ENCODE assay signal across 24 mouse cellular contexts in the genomic region with DNA sequence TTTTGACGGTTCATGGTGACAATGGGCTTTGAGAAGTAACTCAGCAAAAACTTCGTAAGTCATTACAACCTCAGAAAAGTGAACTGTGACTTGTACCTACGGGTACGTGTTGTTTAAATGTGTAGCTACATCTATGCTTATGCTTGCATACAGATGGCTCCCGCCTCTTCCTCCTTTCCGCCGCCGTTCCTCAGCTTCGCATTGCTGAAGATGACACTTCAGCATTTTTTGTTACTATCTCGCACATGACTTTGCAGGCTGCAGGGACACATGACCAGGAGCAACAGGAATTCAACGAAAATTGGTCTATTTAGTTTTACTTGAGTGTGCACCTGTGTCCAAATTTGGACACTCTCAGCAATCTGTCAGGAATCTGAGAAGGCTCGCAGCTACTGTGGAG. TPM values are rescaled to one million over a fixed set of nuclear protein-coding genes. Genes with fewer than 3 reads are reported as not detected.
DNase-seq lines count a peak whose midpoint lies in the region; ATAC-seq lines count a peak whose summit lies in the region.
"Had no signal": no experiment of that assay in that cellular context is flagged by ENCODE, and none has a peak within 500 bp of the region (broad histone marks: within the 10 kb centered on the region; RNA-seq: fewer than 3 reads in every experiment).

No protein-coding gene starts in this region.

- no peak overlapping the region for H3K4me3 ChIP-seq in heart, embryonic 12.5 days
- no peak overlapping the region for H3K4me3 ChIP-seq in brown adipose tissue, adult 24 weeks (ENCODE audit: insufficient read depth, low read depth, low read length)
- H3K4me3 ChIP-seq in macrophage (ENCODE audit: inconsistent target): no peak overlapping the region
- H3K4me3 ChIP-seq in midbrain, embryonic 15.5 days: no peak overlapping the region
- H3K4me3 ChIP-seq: embryonic facial prominence, embryonic 12.5 days; embryonic facial prominence, embryonic 15.5 days; gastrocnemius, adult 2 months; heart, adult 2 months; heart, embryonic 15.5 days; hindbrain, embryonic 12.5 days; hindbrain, embryonic 15.5 days had no signal

- peaks cover 66% of the 10 kb centered on the region for H3K79me2 ChIP-seq in macrophage (ENCODE audit: inconsistent target)

- no peaks in the 10 kb centered on the region for H3K36me3 ChIP-seq in heart, embryonic 12.5 days
- H3K36me3 ChIP-seq in macrophage (ENCODE audit: inconsistent target): no peaks in the 10 kb centered on the region
- no peaks in the 10 kb centered on the region for H3K36me3 ChIP-seq in midbrain, embryonic 15.5 days (replicated peaks)
- H3K36me3 ChIP-seq: embryonic facial prominence, embryonic 12.5 days; embryonic facial prominence, embryonic 15.5 days; heart, embryonic 15.5 days; hindbrain, embryonic 12.5 days; hindbrain, embryonic 15.5 days had no signal

- no peaks in the 10 kb centered on the region; the same call in 1 of the 2 replicates for H3K27me3 ChIP-seq in heart, embryonic 12.5 days (replicated peaks)
- no peaks in the 10 kb centered on the region for H3K27me3 ChIP-seq in midbrain, embryonic 15.5 days (replicated peaks)
- H3K27me3 ChIP-seq: embryonic facial prominence, embryonic 12.5 days; embryonic facial prominence, embryonic 15.5 days; hindbrain, embryonic 12.5 days; hindbrain, embryonic 15.5 days had no signal

- WGBS in heart, embryonic 12.5 days: 89% methylated on average over 12 of the region's 12 CpGs
- WGBS in macrophage (ENCODE audit: missing documents): 49% methylated on average over 12 of the region's 12 CpGs
- WGBS in midbrain, embryonic 15.5 days: 91% methylated on average over 12 of the region's 12 CpGs

- ATAC-seq in heart, embryonic 12.5 days (ENCODE audit: insufficient number of reproducible peaks, low FRiP score): no peak
- no peak for ATAC-seq in midbrain, embryonic 15.5 days (replicated peaks)
- ATAC-seq: CD4-positive, CD25-positive, alpha-beta regulatory T cell, adult 4 months; forebrain, embryonic 14.5 days; forebrain, postnatal 0 days had no signal

- no peaks in the 10 kb centered on the region for H3K9me3 ChIP-seq in heart, embryonic 12.5 days (replicated peaks)
- no peaks in the 10 kb centered on the region for H3K9me3 ChIP-seq in midbrain, embryonic 15.5 days
- H3K9me3 ChIP-seq: embryonic facial prominence, embryonic 12.5 days; embryonic facial prominence, embryonic 15.5 days; heart, embryonic 15.5 days; hindbrain, embryonic 12.5 days; hindbrain, embryonic 15.5 days had no signal

- no peak overlapping the region for H3K9ac ChIP-seq in heart, embryonic 12.5 days
- no peak overlapping the region for H3K9ac ChIP-seq in midbrain, embryonic 15.5 days
- H3K9ac ChIP-seq: embryonic facial prominence, embryonic 12.5 days; embryonic facial prominence, embryonic 15.5 days; forebrain, postnatal 0 days; heart, embryonic 15.5 days; hindbrain, embryonic 12.5 days; hindbrain, embryonic 15.5 days had no signal

- H3K27ac ChIP-seq in heart, embryonic 12.5 days (ENCODE audit: poor library complexity, severe bottlenecking): no peak overlapping the region
- peak overlapping the region; percentile 64 for H3K27ac ChIP-seq in brown adipose tissue, adult 24 weeks (replicated peaks; ENCODE audit: low read depth, low read length)
- peak overlapping the region; percentile 76 for H3K27ac ChIP-seq in macrophage
- H3K27ac ChIP-seq in midbrain, embryonic 15.5 days: no peak overlapping the region
- H3K27ac ChIP-seq: embryonic facial prominence, embryonic 12.5 days; embryonic facial prominence, embryonic 15.5 days; gastrocnemius, adult 2 months; heart, adult 2 months; heart, embryonic 15.5 days; hindbrain, embryonic 12.5 days; hindbrain, embryonic 15.5 days had no signal

- peak; percentile 3 to 11 for DNase-seq in heart, adult 9 months (ENCODE audit: low spot score in 2 of 2)
- peak; percentile 9 for DNase-seq in lung, postnatal 36 days
- DNase-seq in lung, postnatal 14 days: no peak
- DNase-seq: adrenal gland, postnatal 25 days; cerebellum, adult 11 months; cerebellum, adult 2 months; cerebellum, adult 9-11 months; cerebellum, postnatal 25 days; forebrain, postnatal 0 days; gastrocnemius, adult 2 months; gastrocnemius, postnatal 14 days had no signal

- no peak overlapping the region for H3K4me2 ChIP-seq in heart, embryonic 12.5 days
- no peak overlapping the region for H3K4me2 ChIP-seq in midbrain, embryonic 15.5 days
- H3K4me2 ChIP-seq: embryonic facial prominence, embryonic 12.5 days; embryonic facial prominence, embryonic 15.5 days; heart, embryonic 11.5 days; heart, embryonic 15.5 days; hindbrain, embryonic 15.5 days had no signal

- peaks cover 10% of the 10 kb centered on the region for H3K4me1 ChIP-seq in heart, embryonic 12.5 days (replicated peaks)
- peaks cover 2% of the 10 kb centered on the region; the same call in 1 of the 2 replicates for H3K4me1 ChIP-seq in brown adipose tissue, adult 24 weeks (ENCODE audit: control insufficient read depth, insufficient read depth, insufficient read length, low read length)
- peaks cover 23% of the 10 kb centered on the region for H3K4me1 ChIP-seq in midbrain, embryonic 15.5 days

RNA-seq across cellular contexts. Expression of gene Iqgap2, which starts 3.1 kb away (rescaled TPM):
- polyA plus RNA-seq in heart, embryonic 12.5 days (2016; fragmentation: Nextera tagmentation; extraction: Ambion mirVana): 6.9 and 7.3 TPM in 2 replicates
- polyA plus RNA-seq in brown adipose tissue, adult 24 weeks (2012; ENCODE audit: insufficient read depth, insufficient read length, missing spikeins): 1.1 and 2.7 TPM in 2 replicates
- 100 to 1,000 TPM in 2 of 26 experiments, 10 to 100 TPM in 24; 22.4 to 112 (median 68.5) TPM for total RNA-seq in macrophage (2018; cell fraction: chromatin; rRNA removed)
- total RNA-seq in macrophage (2018; cell fraction: cytosol; rRNA removed): 10 to 100 TPM; 24.6 to 68.2 (median 47.0) TPM
- total RNA-seq in macrophage (2018; cell fraction: nucleus; rRNA removed): 10 to 100 TPM; 35.0 to 80.6 (median 53.5) TPM
- 34.1 to 70.8 TPM (median 49.3 TPM) in 3 replicates for polyA plus RNA-seq in macrophage (2018)
- 3.4 and 3.8 TPM in 2 replicates for polyA plus RNA-seq in midbrain, embryonic 15.5 days (2015; fragmentation: Nextera tagmentation; extraction: Ambion mirVana)

Comparison
In these comparisons a context has a peak if more than half of its experiments do, and no peak if none do; other contexts are left out.
1. H3K27ac ChIP-seq: peak in brown adipose tissue, adult 24 weeks (single experiment) and macrophage (single experiment); none in heart, embryonic 12.5 days (single experiment) and midbrain, embryonic 15.5 days (single experiment).